Mouse (Mus musculus): Measurements from ENCODE around the gene F3. TPM values are rescaled to one million over a fixed set of nuclear protein-coding genes. Genes with fewer than 3 reads are reported as not detected.

The F3 gene
- polyA plus RNA-seq, 1 experiment, result not detected

- Histone ChIP-seq H3K9me3 (no peaks in the 10 kb centered on the region), H3K27me3 (replicated peaks) (peaks cover 30% of the 10 kb centered on the region), H3K4me3 (replicated peaks) (no peak overlapping the region), H3K4me1 (no peaks in the 10 kb centered on the region), H3K36me3 (replicated peaks; ENCODE audit: low read length) (no peaks in the 10 kb centered on the region)
- TF ChIP-seq GATA1 (IDR thresholded peaks at IDR 0.05; ENCODE audit: borderline replicate concordance, low read length) (no peak), FLI1 (IDR thresholded peaks at IDR 0.05; ENCODE audit: low read length) (no peak)
These were observed 35.6 kb upstream of the F3 start for GRCm38 (mm10) chr3:121687741-121688140.

DNA sequence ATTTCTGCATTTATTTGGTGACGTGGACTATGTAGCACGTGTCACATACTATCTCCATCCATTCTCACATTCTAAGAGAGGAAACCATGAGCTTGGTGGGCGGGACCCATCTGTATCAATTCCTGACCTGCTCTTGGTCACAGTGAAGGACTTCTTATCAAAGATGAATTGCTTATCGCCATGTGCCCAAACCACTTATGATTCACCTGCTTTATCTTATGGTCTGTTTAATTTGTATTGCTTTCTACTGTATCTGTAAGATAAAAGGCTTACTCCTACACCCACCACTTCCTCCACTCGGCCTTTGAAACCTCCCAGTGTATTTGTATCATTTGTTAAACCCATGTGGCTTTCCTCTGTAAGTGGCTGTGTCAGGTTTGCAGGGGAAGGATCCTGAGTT lies 34.3 kb upstream of the F3 start:
- TF ChIP-seq FLI1 (IDR thresholded peaks at IDR 0.05; ENCODE audit: low read length) (no peak), GATA1 (IDR thresholded peaks at IDR 0.05; ENCODE audit: borderline replicate concordance, low read length) (no peak)
- Histone ChIP-seq H3K4me3 (replicated peaks) (no peak overlapping the region), H3K4me1 (no peaks in the 10 kb centered on the region), H3K36me3 (replicated peaks; ENCODE audit: low read length) (no peaks in the 10 kb centered on the region), H3K27me3 (replicated peaks) (peaks cover 40% of the 10 kb centered on the region), H3K9me3 (no peaks in the 10 kb centered on the region)

GRCm38 (mm10) chr3:121689697-121690096 lies 33.6 kb upstream of the F3 start:
- H3K9me3 ChIP-seq, result no peaks in the 10 kb centered on the region
- TF ChIP-seq GATA1 (IDR thresholded peaks at IDR 0.05; ENCODE audit: borderline replicate concordance, low read length) (no peak), FLI1 (IDR thresholded peaks at IDR 0.05; ENCODE audit: low read length) (no peak)
- no peaks in the 10 kb centered on the region for H3K4me1 ChIP-seq
- no peaks in the 10 kb centered on the region for H3K36me3 ChIP-seq (replicated peaks; ENCODE audit: low read length)
- H3K27me3 ChIP-seq (replicated peaks), result peaks cover 38% of the 10 kb centered on the region
- H3K4me3 ChIP-seq (replicated peaks), result no peak overlapping the region

GRCm38 (mm10) chr3:121693001-121693730 lies 30.2 kb upstream of the F3 start:
- H3K27me3 ChIP-seq (replicated peaks), result peaks cover 26% of the 10 kb centered on the region
- TF ChIP-seq GATA1 (IDR thresholded peaks at IDR 0.05; ENCODE audit: borderline replicate concordance, low read length), result no peak
- no peak for TF ChIP-seq FLI1 (IDR thresholded peaks at IDR 0.05; ENCODE audit: low read length)
- H3K4me3 ChIP-seq (replicated peaks), result peak overlapping the region; percentile 40
- peaks cover 7% of the 10 kb centered on the region for H3K4me1 ChIP-seq
- H3K9me3 ChIP-seq, result no peaks in the 10 kb centered on the region
- H3K36me3 ChIP-seq (replicated peaks; ENCODE audit: low read length), result no peaks in the 10 kb centered on the region

- peaks cover 31% of the 10 kb centered on the region for H3K27me3 ChIP-seq (replicated peaks)
- H3K4me3 ChIP-seq (replicated peaks), result no peak overlapping the region
- TF ChIP-seq FLI1 (IDR thresholded peaks at IDR 0.05; ENCODE audit: low read length), result no peak
- TF ChIP-seq GATA1 (IDR thresholded peaks at IDR 0.05; ENCODE audit: borderline replicate concordance, low read length), result no peak
- no peaks in the 10 kb centered on the region for H3K36me3 ChIP-seq (replicated peaks; ENCODE audit: low read length)
- peaks cover 7% of the 10 kb centered on the region for H3K4me1 ChIP-seq
- H3K9me3 ChIP-seq, result no peaks in the 10 kb centered on the region
These were observed 29.6 kb upstream of the F3 start for GRCm38 (mm10) chr3:121693746-121694145.

GRCm38 (mm10) chr3:121697169-121697568 lies 26.2 kb upstream of the F3 start:
- H3K4me3 ChIP-seq (replicated peaks), result no peak overlapping the region
- no peaks in the 10 kb centered on the region for H3K9me3 ChIP-seq
- TF ChIP-seq FLI1 (IDR thresholded peaks at IDR 0.05; ENCODE audit: low read length) (no peak), GATA1 (IDR thresholded peaks at IDR 0.05; ENCODE audit: borderline replicate concordance, low read length) (no peak)
- H3K36me3 ChIP-seq (replicated peaks; ENCODE audit: low read length), result no peaks in the 10 kb centered on the region
- H3K27me3 ChIP-seq (replicated peaks), result peaks cover 57% of the 10 kb centered on the region
- H3K4me1 ChIP-seq, result peaks cover 7% of the 10 kb centered on the region

GRCm38 (mm10) chr3:121699401-121699800 lies 23.9 kb upstream of the F3 start:
- Histone ChIP-seq H3K27me3 (replicated peaks) (peaks cover 46% of the 10 kb centered on the region), H3K4me1 (peaks cover 7% of the 10 kb centered on the region), H3K36me3 (replicated peaks; ENCODE audit: low read length) (no peaks in the 10 kb centered on the region), H3K9me3 (no peaks in the 10 kb centered on the region), H3K4me3 (replicated peaks) (no peak overlapping the region)
- TF ChIP-seq GATA1 (IDR thresholded peaks at IDR 0.05; ENCODE audit: borderline replicate concordance, low read length) (no peak), FLI1 (IDR thresholded peaks at IDR 0.05; ENCODE audit: low read length) (no peak)

DNA sequence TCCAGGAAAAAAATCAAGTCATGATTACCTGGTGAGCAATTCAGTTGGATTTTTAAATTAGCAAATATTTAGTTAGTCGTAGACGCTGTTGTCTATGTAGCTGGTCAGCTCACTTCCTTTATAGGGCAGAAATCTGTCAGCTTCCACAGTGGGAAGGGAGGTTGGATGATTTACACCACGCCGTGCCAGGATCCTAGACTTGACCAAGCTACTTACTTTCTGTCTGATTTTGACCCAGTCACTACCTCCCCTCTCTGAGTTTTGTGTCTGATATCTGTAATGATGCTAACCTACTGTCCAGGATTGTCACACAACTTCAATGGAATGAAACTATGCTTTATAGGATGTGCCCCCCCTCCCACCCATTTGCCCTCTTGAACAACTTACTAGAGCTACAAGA lies 23.5 kb upstream of the F3 start:
- no peak overlapping the region for H3K4me3 ChIP-seq (replicated peaks)
- no peaks in the 10 kb centered on the region for H3K9me3 ChIP-seq
- H3K36me3 ChIP-seq (replicated peaks; ENCODE audit: low read length), result no peaks in the 10 kb centered on the region
- H3K27me3 ChIP-seq (replicated peaks), result peaks cover 46% of the 10 kb centered on the region
- H3K4me1 ChIP-seq, result peaks cover 7% of the 10 kb centered on the region
- no peak for TF ChIP-seq GATA1 (IDR thresholded peaks at IDR 0.05; ENCODE audit: borderline replicate concordance, low read length)
- no peak for TF ChIP-seq FLI1 (IDR thresholded peaks at IDR 0.05; ENCODE audit: low read length)

- peaks cover 46% of the 10 kb centered on the region for H3K27me3 ChIP-seq (replicated peaks)
- no peak overlapping the region for H3K4me3 ChIP-seq (replicated peaks)
- no peak for TF ChIP-seq GATA1 (IDR thresholded peaks at IDR 0.05; ENCODE audit: borderline replicate concordance, low read length)
- no peak for TF ChIP-seq FLI1 (IDR thresholded peaks at IDR 0.05; ENCODE audit: low read length)
- H3K36me3 ChIP-seq (replicated peaks; ENCODE audit: low read length), result no peaks in the 10 kb centered on the region
- no peaks in the 10 kb centered on the region for H3K9me3 ChIP-seq
- H3K4me1 ChIP-seq, result peaks cover 7% of the 10 kb centered on the region
These were observed 22.9 kb upstream of the F3 start for GRCm38 (mm10) chr3:121700364-121700952.

DNA sequence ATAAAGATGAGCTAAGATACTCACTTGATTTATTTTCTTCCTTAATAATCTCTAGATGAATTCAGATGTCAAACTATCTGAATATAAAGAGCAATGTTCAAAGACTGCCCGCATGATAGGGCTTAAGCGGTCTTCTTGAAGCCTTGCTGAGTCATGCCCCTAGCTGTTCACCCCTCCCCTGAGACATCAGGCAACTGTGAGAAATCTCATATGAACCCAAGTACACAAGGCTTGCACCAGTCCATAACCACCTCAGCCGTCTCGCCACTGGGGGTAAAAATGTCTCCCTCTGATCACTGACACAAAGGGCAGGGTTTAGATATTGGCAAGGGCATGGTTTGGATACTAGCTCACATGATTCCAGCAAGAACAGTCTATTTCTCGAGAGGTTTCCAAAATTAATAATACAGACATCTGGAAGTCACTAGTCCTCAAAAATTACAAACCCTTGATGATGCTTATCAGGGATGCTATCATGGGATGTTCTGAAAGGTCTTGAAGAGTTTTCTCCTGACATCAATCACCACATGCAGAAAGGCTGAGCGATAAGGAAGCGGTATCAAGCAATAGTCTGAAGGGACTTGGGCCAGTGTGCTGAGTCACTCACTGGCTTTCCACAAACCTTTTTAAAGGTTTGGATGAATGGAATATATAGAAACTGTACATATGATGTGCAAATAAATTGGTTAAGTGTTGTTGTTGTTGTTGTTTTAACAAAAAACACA lies 20.0 kb upstream of the F3 start:
- no peaks in the 10 kb centered on the region for H3K36me3 ChIP-seq (replicated peaks; ENCODE audit: low read length)
- no peak overlapping the region for H3K4me3 ChIP-seq (replicated peaks)
- TF ChIP-seq GATA1 (IDR thresholded peaks at IDR 0.05; ENCODE audit: borderline replicate concordance, low read length) (no peak), FLI1 (IDR thresholded peaks at IDR 0.05; ENCODE audit: low read length) (no peak)
- H3K27me3 ChIP-seq (replicated peaks), result peaks cover 37% of the 10 kb centered on the region
- no peaks in the 10 kb centered on the region for H3K9me3 ChIP-seq
- no peaks in the 10 kb centered on the region for H3K4me1 ChIP-seq
